Mouse (Mus musculus): ENCODE data around the gene Mrgprg. TPM values are rescaled to one million over a fixed set of nuclear protein-coding genes. Genes with fewer than 3 reads are reported as not detected.

Gene Mrgprg
- polyA plus RNA-seq, 1 experiment from 2014 or later = not detected

DNA sequence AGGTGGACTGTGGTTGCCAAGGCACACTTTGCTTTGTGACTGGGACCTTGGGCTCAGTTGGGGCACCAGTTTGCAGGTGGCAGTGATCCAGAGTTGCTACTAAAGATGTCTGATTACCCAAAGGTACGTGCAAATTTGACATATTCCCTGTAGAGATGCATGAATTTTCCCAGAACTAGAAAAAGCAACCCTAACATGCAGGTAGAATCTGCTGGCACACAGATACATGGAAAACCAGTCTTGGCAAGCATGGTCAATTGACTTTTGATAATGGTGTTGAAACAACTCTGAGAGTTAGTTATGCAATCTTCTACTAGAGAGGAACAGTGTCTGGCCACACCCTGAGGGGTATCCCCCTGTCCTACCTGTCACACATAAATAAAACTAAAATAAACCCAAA, 15.4 kb downstream of the Mrgprg start:
- H3K36me3 ChIP-seq (ENCODE audit: control insufficient read depth, insufficient read depth, low read length) = no peaks in the 10 kb centered on the region
- 73% methylated on average over 1 of the region's 1 CpGs for WGBS
- H3K9ac ChIP-seq (replicated peaks; ENCODE audit: low read length) = no peak overlapping the region
- peaks cover 3% of the 10 kb centered on the region for H3K4me1 ChIP-seq (ENCODE audit: control insufficient read depth, insufficient read depth, low read length)
- no peak overlapping the region for H3K4me2 ChIP-seq (ENCODE audit: low read length)
- H3K27me3 ChIP-seq (ENCODE audit: control insufficient read depth, insufficient read depth, low read length) = peaks cover 12% of the 10 kb centered on the region
- DNase-seq (no peak), ATAC-seq (ENCODE audit: low FRiP score, low TSS enrichment) (no peak)
- H3K27ac ChIP-seq (replicated peaks; ENCODE audit: low read depth, low read length) = no peak overlapping the region
- H3K9me3 ChIP-seq (ENCODE audit: control insufficient read depth, low read length) = no peaks in the 10 kb centered on the region
- no peak overlapping the region for H3K4me3 ChIP-seq (replicated peaks; ENCODE audit: low read depth, low read length)

DNA sequence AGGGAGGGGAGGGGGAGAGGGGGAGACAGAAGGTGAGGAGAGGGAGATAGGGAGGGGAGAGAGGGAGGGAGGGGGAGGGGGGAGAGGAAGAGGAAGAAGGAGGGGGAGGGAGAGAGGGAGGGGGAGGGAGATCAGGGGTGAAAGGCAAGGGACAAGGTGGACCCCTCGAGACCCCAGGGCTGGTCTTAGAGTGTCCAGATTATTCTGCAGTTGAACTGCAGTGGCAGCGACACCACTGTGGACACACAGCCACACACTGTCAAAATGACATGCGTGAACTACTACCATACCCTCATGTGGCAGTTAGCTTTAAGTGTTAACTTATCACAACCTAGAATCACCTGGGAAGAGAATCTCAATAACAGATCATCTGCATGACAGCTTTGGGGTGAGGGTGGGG, 17.7 kb downstream of the Mrgprg start:
- 68% methylated on average over 3 of the region's 3 CpGs for WGBS
- H3K27me3 ChIP-seq (ENCODE audit: control insufficient read depth, insufficient read depth, low read length) = no peaks in the 10 kb centered on the region
- H3K36me3 ChIP-seq (ENCODE audit: control insufficient read depth, insufficient read depth, low read length) = no peaks in the 10 kb centered on the region
- no peak overlapping the region for H3K4me3 ChIP-seq (replicated peaks; ENCODE audit: low read depth, low read length)
- H3K4me2 ChIP-seq (ENCODE audit: low read length) = no peak overlapping the region; the same call in 1 of the 2 replicates
- no peak overlapping the region for H3K27ac ChIP-seq (replicated peaks; ENCODE audit: low read depth, low read length)
- no peaks in the 10 kb centered on the region for H3K9me3 ChIP-seq (ENCODE audit: control insufficient read depth, low read length)
- H3K9ac ChIP-seq (replicated peaks; ENCODE audit: low read length) = no peak overlapping the region
- H3K4me1 ChIP-seq (ENCODE audit: control insufficient read depth, insufficient read depth, low read length) = no peaks in the 10 kb centered on the region; the same call in 1 of the 2 replicates
- no peak for ATAC-seq (ENCODE audit: low FRiP score, low TSS enrichment)
- DNase-seq = no peak

DNA sequence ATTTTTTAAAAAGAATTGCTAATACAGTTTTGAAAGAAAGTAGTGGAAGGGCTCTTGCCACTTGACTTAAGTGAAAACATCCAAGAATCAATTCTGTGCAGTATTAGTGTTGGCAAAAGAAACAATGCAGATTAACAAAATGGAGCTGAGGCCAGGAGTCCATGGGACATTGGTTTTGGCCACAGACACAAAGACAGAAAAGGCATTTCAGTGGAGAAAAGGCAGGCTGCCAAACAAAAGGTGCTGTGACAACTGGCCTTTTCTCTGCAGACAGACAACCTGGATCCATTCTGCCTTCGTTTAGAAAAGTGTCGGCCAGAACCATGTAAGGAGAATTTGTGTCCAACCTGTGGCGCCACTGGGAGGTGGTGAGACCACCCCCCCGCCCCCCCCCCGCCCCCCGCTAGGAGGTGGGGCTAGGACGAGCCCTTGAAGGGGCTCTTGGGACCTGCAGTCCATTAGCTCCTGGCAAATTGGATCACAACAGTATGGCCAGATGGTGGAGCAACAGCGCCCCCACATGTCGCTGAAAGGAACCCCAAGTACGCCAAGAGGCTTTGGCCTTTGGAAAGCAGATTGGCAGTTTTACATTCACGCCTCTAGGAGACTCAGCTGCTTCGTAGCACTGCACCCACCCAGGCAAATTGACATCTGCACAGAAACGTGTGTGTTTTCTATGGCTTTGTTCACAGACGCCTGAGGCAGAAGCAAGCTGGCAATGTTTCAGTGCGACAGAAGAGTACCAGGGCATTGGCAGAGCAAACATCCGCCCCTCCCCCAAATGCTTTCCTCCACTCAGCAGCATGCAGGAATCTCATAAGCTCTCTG, 18.5 kb downstream of the Mrgprg start:
- Histone ChIP-seq H3K27ac (replicated peaks; ENCODE audit: low read depth, low read length) (peak overlapping the region; percentile 52), H3K9ac (replicated peaks; ENCODE audit: low read length) (peak overlapping the region; percentile 39; the same call in 1 of the 2 replicates), H3K4me3 (replicated peaks; ENCODE audit: low read depth, low read length) (0 out of 2 replicates have a peak overlapping the region, but pooled peaks have one; percentile 5), H3K27me3 (ENCODE audit: control insufficient read depth, insufficient read depth, low read length) (no peaks in the 10 kb centered on the region), H3K4me1 (ENCODE audit: control insufficient read depth, insufficient read depth, low read length) (no peaks in the 10 kb centered on the region; the same call in 1 of the 2 replicates), H3K9me3 (ENCODE audit: control insufficient read depth, low read length) (no peaks in the 10 kb centered on the region), H3K4me2 (ENCODE audit: low read length) (peak overlapping the region; percentile 48), H3K36me3 (ENCODE audit: control insufficient read depth, insufficient read depth, low read length) (no peaks in the 10 kb centered on the region)
- DNase-seq (peak; percentile 94), ATAC-seq (ENCODE audit: low FRiP score, low TSS enrichment) (peak; percentile 86)
- WGBS = 4% methylated on average over 16 of the region's 16 CpGs

DNA sequence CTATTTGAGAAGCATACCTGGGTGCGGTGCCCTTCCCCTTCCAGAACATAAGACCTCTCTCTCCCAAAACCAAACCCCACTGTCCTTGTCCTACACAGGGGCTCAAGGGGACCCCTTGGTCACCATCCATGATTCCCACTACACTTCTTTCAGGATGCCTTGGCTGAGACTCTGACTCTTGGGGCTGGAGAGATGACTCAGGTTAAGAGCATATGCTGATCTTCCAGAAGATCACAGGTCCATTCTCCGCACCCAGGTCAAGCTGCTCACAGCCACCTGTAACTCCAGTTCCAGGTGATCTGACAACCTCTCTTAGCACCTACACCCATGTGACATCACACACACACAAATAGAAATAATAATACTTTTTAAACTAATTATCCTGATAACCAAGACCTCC, 26.1 kb downstream of the Mrgprg start:
- Histone ChIP-seq H3K9ac (replicated peaks; ENCODE audit: low read length) (peak overlapping the region; percentile 94), H3K9me3 (ENCODE audit: control insufficient read depth, low read length) (no peaks in the 10 kb centered on the region), H3K4me3 (replicated peaks; ENCODE audit: low read depth, low read length) (peak overlapping the region; percentile 83), H3K27me3 (ENCODE audit: control insufficient read depth, insufficient read depth, low read length) (no peaks in the 10 kb centered on the region), H3K36me3 (ENCODE audit: control insufficient read depth, insufficient read depth, low read length) (no peaks in the 10 kb centered on the region), H3K4me1 (ENCODE audit: control insufficient read depth, insufficient read depth, low read length) (peaks cover 26% of the 10 kb centered on the region), H3K27ac (replicated peaks; ENCODE audit: low read depth, low read length) (peak overlapping the region; percentile 72), H3K4me2 (ENCODE audit: low read length) (peak overlapping the region; percentile 79)
- DNase-seq (peak; percentile 20), ATAC-seq (ENCODE audit: low FRiP score, low TSS enrichment) (peak; percentile 32; the same call in 1 of the 2 replicates)
- 25% methylated on average over 2 of the region's 2 CpGs for WGBS

DNA sequence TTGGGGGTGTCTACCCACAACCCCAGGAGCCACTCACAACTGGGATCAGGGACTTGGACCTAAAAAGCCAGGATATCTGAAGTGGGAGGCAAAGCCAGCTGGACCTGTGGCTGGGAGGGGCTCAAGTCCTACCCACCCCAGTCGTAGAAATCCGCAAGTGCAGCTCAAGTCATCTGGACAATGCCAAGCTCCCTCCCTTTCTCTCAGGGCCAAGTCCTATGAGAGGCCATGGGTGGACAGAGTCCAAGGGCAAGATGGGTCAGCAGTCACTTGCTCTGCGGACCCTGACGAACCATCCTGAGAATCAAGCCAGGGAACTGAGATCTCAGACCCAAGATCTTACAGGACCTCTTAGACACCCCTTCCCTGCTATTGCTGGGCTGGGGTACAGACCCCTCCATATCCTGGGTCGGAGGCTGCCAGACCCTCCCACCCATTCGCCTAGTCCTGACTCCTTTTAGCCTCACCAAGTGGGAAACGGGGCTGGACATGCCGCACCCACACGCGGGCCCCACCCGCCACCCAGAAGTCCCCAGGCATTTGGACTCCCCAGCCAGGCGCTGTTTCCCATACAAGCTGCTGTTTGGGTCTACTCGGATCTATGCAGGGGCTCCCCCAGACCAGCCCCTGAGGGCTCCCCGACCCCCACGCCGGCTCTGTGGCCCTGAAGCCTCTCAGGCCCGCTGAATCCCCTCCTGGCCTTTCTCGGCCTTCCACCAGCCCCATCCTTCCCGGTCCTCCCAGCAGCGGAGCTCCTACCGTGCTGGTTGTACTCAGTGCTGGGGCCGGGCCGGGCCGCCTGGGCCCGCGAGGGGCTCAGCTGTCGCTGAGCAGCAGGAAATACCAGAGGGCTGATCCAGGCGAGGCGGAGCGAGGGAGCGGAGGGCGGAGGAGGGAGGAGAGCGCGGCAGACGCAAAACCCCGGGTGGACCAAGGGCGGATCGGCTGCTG, 27.0 kb downstream of the Mrgprg start:
- H3K36me3 ChIP-seq (ENCODE audit: control insufficient read depth, insufficient read depth, low read length) = no peaks in the 10 kb centered on the region
- no peaks in the 10 kb centered on the region for H3K27me3 ChIP-seq (ENCODE audit: control insufficient read depth, insufficient read depth, low read length)
- no peaks in the 10 kb centered on the region for H3K9me3 ChIP-seq (ENCODE audit: control insufficient read depth, low read length)
- DNase-seq (peak; percentile 89), ATAC-seq (ENCODE audit: low FRiP score, low TSS enrichment) (peak; percentile 88)
- peaks cover 26% of the 10 kb centered on the region for H3K4me1 ChIP-seq (ENCODE audit: control insufficient read depth, insufficient read depth, low read length)
- H3K9ac ChIP-seq (replicated peaks; ENCODE audit: low read length) = peak overlapping the region; percentile 94
- WGBS = 4% methylated on average over 38 of the region's 38 CpGs
- peak overlapping the region; percentile 72 for H3K27ac ChIP-seq (replicated peaks; ENCODE audit: low read depth, low read length)
- H3K4me2 ChIP-seq (ENCODE audit: low read length) = peak overlapping the region; percentile 79
- peak overlapping the region; percentile 83 for H3K4me3 ChIP-seq (replicated peaks; ENCODE audit: low read depth, low read length)

DNA sequence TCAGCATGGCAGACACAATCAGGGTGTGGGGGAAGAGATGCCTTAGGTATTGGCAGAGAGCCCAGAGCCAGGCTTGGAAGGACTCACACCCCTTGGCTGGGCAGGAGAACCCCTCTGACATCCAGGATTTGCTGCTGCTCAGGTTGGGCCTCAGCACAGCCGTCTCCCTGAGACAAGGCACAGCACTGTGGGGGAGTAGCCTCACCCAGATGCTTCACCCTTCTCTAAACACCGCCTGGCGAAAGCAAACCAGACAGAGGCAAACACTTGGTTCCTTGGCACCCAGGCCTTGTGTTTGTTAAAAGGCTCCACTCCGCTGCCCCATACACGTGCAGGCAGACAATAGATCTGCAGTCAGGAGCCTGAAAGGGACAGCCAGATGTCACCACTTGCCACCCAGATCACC, 28.2 kb downstream of the Mrgprg start:
- 24% methylated on average over 5 of the region's 5 CpGs for WGBS
- Histone ChIP-seq H3K4me2 (ENCODE audit: low read length) (peak overlapping the region; percentile 79), H3K9ac (replicated peaks; ENCODE audit: low read length) (peak overlapping the region; percentile 94), H3K27ac (replicated peaks; ENCODE audit: low read depth, low read length) (peak overlapping the region; percentile 67), H3K36me3 (ENCODE audit: control insufficient read depth, insufficient read depth, low read length) (no peaks in the 10 kb centered on the region), H3K4me3 (replicated peaks; ENCODE audit: low read depth, low read length) (peak overlapping the region; percentile 83), H3K9me3 (ENCODE audit: control insufficient read depth, low read length) (no peaks in the 10 kb centered on the region), H3K4me1 (ENCODE audit: control insufficient read depth, insufficient read depth, low read length) (peaks cover 26% of the 10 kb centered on the region), H3K27me3 (ENCODE audit: control insufficient read depth, insufficient read depth, low read length) (no peaks in the 10 kb centered on the region)
- ATAC-seq (ENCODE audit: low FRiP score, low TSS enrichment) = no peak
- peak; percentile 56 for DNase-seq

DNA sequence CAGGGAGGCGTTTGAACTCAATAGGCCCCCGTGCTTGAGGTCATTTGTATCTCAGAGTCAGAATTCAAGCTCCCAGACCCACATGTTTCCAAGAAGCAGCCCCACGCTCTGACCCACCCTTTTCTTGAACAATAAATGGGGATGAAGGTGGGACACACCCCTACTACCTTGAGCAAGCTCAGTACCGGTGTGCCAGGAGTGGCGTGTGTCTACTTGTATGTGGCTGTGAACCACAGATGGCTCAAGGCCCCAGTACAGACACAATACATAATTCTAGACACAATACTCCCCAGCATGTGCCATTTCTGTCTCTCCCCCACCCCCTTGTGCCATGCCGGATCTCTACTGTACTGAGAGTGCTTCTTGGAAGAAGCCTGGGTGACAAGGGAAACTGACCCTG, 28.6 kb downstream of the Mrgprg start:
- Histone ChIP-seq H3K36me3 (ENCODE audit: control insufficient read depth, insufficient read depth, low read length) (no peaks in the 10 kb centered on the region), H3K4me3 (replicated peaks; ENCODE audit: low read depth, low read length) (peak overlapping the region; percentile 83), H3K9me3 (ENCODE audit: control insufficient read depth, low read length) (no peaks in the 10 kb centered on the region), H3K27me3 (ENCODE audit: control insufficient read depth, insufficient read depth, low read length) (no peaks in the 10 kb centered on the region), H3K4me1 (ENCODE audit: control insufficient read depth, insufficient read depth, low read length) (peaks cover 26% of the 10 kb centered on the region), H3K4me2 (ENCODE audit: low read length) (peak overlapping the region; percentile 79), H3K9ac (replicated peaks; ENCODE audit: low read length) (peak overlapping the region; percentile 94), H3K27ac (replicated peaks; ENCODE audit: low read depth, low read length) (peak overlapping the region; percentile 67)
- ATAC-seq (ENCODE audit: low FRiP score, low TSS enrichment) = no peak
- DNase-seq = no peak
- WGBS = 68% methylated on average over 6 of the region's 6 CpGs

DNA sequence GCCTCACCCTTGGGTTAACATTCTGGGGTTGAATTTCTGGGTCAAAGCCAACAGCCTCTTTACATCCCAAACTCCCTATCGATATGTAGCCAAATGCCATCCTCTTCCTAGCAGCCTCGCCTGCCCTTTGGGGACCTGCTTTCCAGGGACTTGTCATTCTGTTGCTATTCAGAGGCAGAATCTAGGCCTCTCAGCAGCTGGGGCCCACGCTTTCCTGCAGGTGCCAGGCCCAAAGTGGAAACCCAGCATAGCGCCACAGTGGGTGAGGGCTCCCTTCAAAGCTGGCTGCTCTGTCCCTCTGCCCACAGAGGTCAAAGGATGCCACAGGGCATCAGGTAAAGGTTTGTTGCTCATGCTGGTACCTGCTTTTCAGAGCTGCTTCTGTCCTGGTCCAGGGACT, 33.0 kb downstream of the Mrgprg start:
- Histone ChIP-seq H3K27me3 (ENCODE audit: control insufficient read depth, insufficient read depth, low read length) (no peaks in the 10 kb centered on the region), H3K9me3 (ENCODE audit: control insufficient read depth, low read length) (no peaks in the 10 kb centered on the region), H3K4me3 (replicated peaks; ENCODE audit: low read depth, low read length) (no peak overlapping the region), H3K4me1 (ENCODE audit: control insufficient read depth, insufficient read depth, low read length) (peaks cover 13% of the 10 kb centered on the region), H3K9ac (replicated peaks; ENCODE audit: low read length) (no peak overlapping the region), H3K4me2 (ENCODE audit: low read length) (no peak overlapping the region), H3K36me3 (ENCODE audit: control insufficient read depth, insufficient read depth, low read length) (no peaks in the 10 kb centered on the region), H3K27ac (replicated peaks; ENCODE audit: low read depth, low read length) (no peak overlapping the region)
- WGBS = 87% methylated on average over 4 of the region's 4 CpGs
- DNase-seq = no peak
- ATAC-seq (ENCODE audit: low FRiP score, low TSS enrichment) = no peak

Data from midbrain, embryonic 14.5 days (tissue).